Mouse (Mus musculus) small intestine, adult 2 months (tissue): ENCODE measurements at regions not wholly inside any gene's neighbourhood (a gene's known extent, or its start where the extent isn't known, plus 50 kb on each side); places are given as distances from the start of the nearest gene placed in this dataset.

Experiments
- H3K27ac ChIP-seq: fragments of 200-500 bp; 2 replicates; pipeline ENCODE4 v1.5.1; 2012; ENCODE audit warnings: low read depth, low read length, control low read depth, inconsistent platforms; ENCODE audit not compliant: insufficient read depth
- H3K27me3 ChIP-seq: fragments of 200-500 bp; 2 replicates; pipeline ENCODE4 v1.6.1; 2012; ENCODE audit warnings: mild to moderate bottlenecking, moderate library complexity, low read length, inconsistent platforms; ENCODE audit not compliant: control insufficient read depth, insufficient read depth
- H3K36me3 ChIP-seq: fragments of 200-500 bp; 2 replicates; pipeline ENCODE4 v1.6.1; 2012; ENCODE audit warnings: mild to moderate bottlenecking, low read length, control low read depth, inconsistent platforms; ENCODE audit not compliant: control insufficient read depth, insufficient read depth
- H3K4me1 ChIP-seq: fragments of 200-500 bp; 2 replicates; pipeline ENCODE4 v1.6.1; 2012; ENCODE audit warnings: low read length, inconsistent platforms, mixed read lengths; ENCODE audit not compliant: control insufficient read depth, insufficient read depth, insufficient read length
- H3K4me3 ChIP-seq: fragments of 200-500 bp; 2 replicates; pipeline ENCODE4 v1.5.1; 2012; ENCODE audit warnings: low read depth, mild to moderate bottlenecking, control low read depth, inconsistent platforms, low read length, moderate library complexity
- CTCF ChIP-seq: fragments of 200-500 bp; IDR thresholded peaks from 2 replicates; pipeline ENCODE4 v1.5.1; 2012; ENCODE audit warnings: low read depth, mild to moderate bottlenecking, control low read depth, inconsistent platforms, low read length, moderate library complexity, mixed read lengths; ENCODE audit not compliant: insufficient replicate concordance, insufficient read length; ENCODE audit errors: extremely low read depth
- POLR2A ChIP-seq: fragments of 200-500 bp; IDR thresholded peaks from 2 replicates; pipeline ENCODE4 v1.6.1; 2012; ENCODE audit warnings: low read depth, mild to moderate bottlenecking, control low read depth, inconsistent platforms, low read length, moderate library complexity
- WGBS: fragments of 180-500 bp; shearing (Covaris S2); methylation state at CpG from one replicate; pipeline ENCODE4 v1.1.7; 2018; 5-methylcytosine and 5-hydroxymethylcytosine counted together

GRCm38 (mm10) chr2:114775532-114775931 is 120.8 kb upstream of the Dph6 start:
- Histone ChIP-seq H3K27ac (no peak overlapping the region), H3K27me3 (no peaks in the 10 kb centered on the region), H3K4me1 (no peaks in the 10 kb centered on the region), H3K36me3 (no peaks in the 10 kb centered on the region), H3K4me3 (no peak overlapping the region)
- TF ChIP-seq POLR2A (no peak), CTCF (no peak)
- WGBS = 69% methylated on average over 2 of the region's 2 CpGs

- WGBS = 45% methylated on average over 2 of the region's 2 CpGs
- Histone ChIP-seq H3K36me3 (no peaks in the 10 kb centered on the region), H3K27ac (no peak overlapping the region), H3K4me1 (no peaks in the 10 kb centered on the region), H3K4me3 (no peak overlapping the region), H3K27me3 (no peaks in the 10 kb centered on the region)
- no peak for TF ChIP-seq CTCF
- TF ChIP-seq POLR2A = no peak
Observed at GRCm38 (mm10) chr2:114776176-114776575, 121.4 kb upstream of the Dph6 start.

- H3K4me1 ChIP-seq = no peaks in the 10 kb centered on the region
- H3K27me3 ChIP-seq = no peaks in the 10 kb centered on the region
- 54% methylated on average over 6 of the region's 6 CpGs for WGBS
- no peaks in the 10 kb centered on the region for H3K36me3 ChIP-seq
- TF ChIP-seq POLR2A (no peak), CTCF (no peak)
- H3K4me3 ChIP-seq = no peak overlapping the region
- H3K27ac ChIP-seq = no peak overlapping the region
Observed at GRCm38 (mm10) chr2:114782450-114782849, 127.7 kb upstream of the Dph6 start.

GRCm38 (mm10) chr2:114784191-114784590 is 129.4 kb upstream of the Dph6 start:
- Histone ChIP-seq H3K4me3 (no peak overlapping the region), H3K36me3 (no peaks in the 10 kb centered on the region), H3K27ac (no peak overlapping the region), H3K27me3 (no peaks in the 10 kb centered on the region), H3K4me1 (no peaks in the 10 kb centered on the region)
- TF ChIP-seq POLR2A (no peak), CTCF (no peak)

- 79% methylated on average over 3 of the region's 3 CpGs for WGBS
Observed at GRCm38 (mm10) chr2:114788251-114788650, 133.5 kb upstream of the Dph6 start.

GRCm38 (mm10) chr2:114796630-114797290 is 142.0 kb upstream of the Dph6 start:
- Histone ChIP-seq H3K27ac (no peak overlapping the region), H3K36me3 (no peaks in the 10 kb centered on the region), H3K27me3 (no peaks in the 10 kb centered on the region), H3K4me3 (no peak overlapping the region), H3K4me1 (no peaks in the 10 kb centered on the region)
- TF ChIP-seq CTCF (no peak), POLR2A (no peak)
- WGBS = 89% methylated on average over 6 of the region's 6 CpGs

More at GRCm38 (mm10) chr2:114788251-114788650, 133.5 kb upstream of the Dph6 start:
- TF ChIP-seq POLR2A = no peak
- TF ChIP-seq CTCF = no peak
- Histone ChIP-seq H3K36me3 (no peaks in the 10 kb centered on the region), H3K4me3 (no peak overlapping the region), H3K4me1 (no peaks in the 10 kb centered on the region), H3K27me3 (no peaks in the 10 kb centered on the region), H3K27ac (no peak overlapping the region)

GRCm38 (mm10) chr2:114797291-114797650 is 142.5 kb upstream of the Dph6 start:
- H3K4me1 ChIP-seq = no peaks in the 10 kb centered on the region
- H3K27me3 ChIP-seq = no peaks in the 10 kb centered on the region
- TF ChIP-seq CTCF (no peak), POLR2A (no peak)
- H3K36me3 ChIP-seq = no peaks in the 10 kb centered on the region
- H3K4me3 ChIP-seq = no peak overlapping the region
- H3K27ac ChIP-seq = no peak overlapping the region
- 19% methylated on average over 1 of the region's 1 CpGs for WGBS
